Mouse (Mus musculus) stomach, embryonic 16.5 days (tissue): ENCODE data around the gene Naa25. TPM values are rescaled to one million over a fixed set of nuclear protein-coding genes. Genes with fewer than 3 reads are reported as not detected.
A peak's percentile ranks its signal among the peaks of the same experiment; 100 is the strongest.

Experiments
- ATAC-seq: fragments of 200-750 bp; cut with Nextera tagmentation; 2 replicates; pipeline ENCODE4 v1.8.0; 2017; ENCODE audit warnings: moderate number of reproducible peaks, moderate TSS enrichment; ENCODE audit not compliant: insufficient read depth, low FRiP score
- H3K27ac ChIP-seq: fragments of 300-500 bp; sonication (generic); 2 replicates; pipeline ENCODE4 v1.5.1; 2014; ENCODE audit warnings: low read length
- H3K27me3 ChIP-seq: fragments of 300-500 bp; sonication (generic); 2 replicates; pipeline ENCODE4 v1.6.1; 2014; ENCODE audit warnings: low read length, control low read depth, mixed read lengths; ENCODE audit not compliant: control insufficient read depth, insufficient read depth
- H3K36me3 ChIP-seq: fragments of 300-500 bp; sonication (generic); 2 replicates; pipeline ENCODE4 v1.6.1; 2014; ENCODE audit warnings: low read length; ENCODE audit not compliant: control insufficient read depth, insufficient read depth
- H3K4me1 ChIP-seq: fragments of 300-500 bp; sonication (generic); 2 replicates; pipeline ENCODE4 v1.6.1; 2014; ENCODE audit warnings: low read length, control low read depth, mixed read lengths; ENCODE audit not compliant: control insufficient read depth, insufficient read depth
- H3K4me2 ChIP-seq: fragments of 300-500 bp; sonication (generic); 2 replicates; pipeline ENCODE4 v1.6.1; 2014; ENCODE audit warnings: low read depth, low read length, mixed read lengths
- H3K4me3 ChIP-seq: fragments of 300-500 bp; sonication (generic); replicated peaks from 2 replicates; pipeline ENCODE4 v1.5.1; 2014; ENCODE audit warnings: mild to moderate bottlenecking, low read length
- H3K9ac ChIP-seq: fragments of 300-500 bp; sonication (generic); 2 replicates; pipeline ENCODE4 v1.6.1; 2014; ENCODE audit warnings: low read length
- H3K9me3 ChIP-seq: fragments of 300-500 bp; sonication (generic); replicated peaks from 2 replicates; pipeline ENCODE4 v1.6.1; 2016; ENCODE audit warnings: low read length, control low read depth; ENCODE audit not compliant: control insufficient read depth
- whole genome bisulfite sequencing: fragments of 180-500 bp; shearing (Covaris S2); extraction: QIAGEN DNeasy Blood & Tissue Kit; methylation state at CpG from one replicate; pipeline ENCODE4 v1.1.7; 2014; 5-methylcytosine and 5-hydroxymethylcytosine counted together
- polyA plus RNA-seq: library from polyadenylated mRNA; unstranded; fragments of >200 nt; fragmentation: Nextera tagmentation; extraction: Ambion mirVana; gene quantifications from 2 replicates; pipeline ENCODE4 v1.2.1, GENCODE M21; 2015

Naa25 gene
- polyA plus RNA-seq, 1 experiment from 2014 or later, result 43.4 TPM

DNA sequence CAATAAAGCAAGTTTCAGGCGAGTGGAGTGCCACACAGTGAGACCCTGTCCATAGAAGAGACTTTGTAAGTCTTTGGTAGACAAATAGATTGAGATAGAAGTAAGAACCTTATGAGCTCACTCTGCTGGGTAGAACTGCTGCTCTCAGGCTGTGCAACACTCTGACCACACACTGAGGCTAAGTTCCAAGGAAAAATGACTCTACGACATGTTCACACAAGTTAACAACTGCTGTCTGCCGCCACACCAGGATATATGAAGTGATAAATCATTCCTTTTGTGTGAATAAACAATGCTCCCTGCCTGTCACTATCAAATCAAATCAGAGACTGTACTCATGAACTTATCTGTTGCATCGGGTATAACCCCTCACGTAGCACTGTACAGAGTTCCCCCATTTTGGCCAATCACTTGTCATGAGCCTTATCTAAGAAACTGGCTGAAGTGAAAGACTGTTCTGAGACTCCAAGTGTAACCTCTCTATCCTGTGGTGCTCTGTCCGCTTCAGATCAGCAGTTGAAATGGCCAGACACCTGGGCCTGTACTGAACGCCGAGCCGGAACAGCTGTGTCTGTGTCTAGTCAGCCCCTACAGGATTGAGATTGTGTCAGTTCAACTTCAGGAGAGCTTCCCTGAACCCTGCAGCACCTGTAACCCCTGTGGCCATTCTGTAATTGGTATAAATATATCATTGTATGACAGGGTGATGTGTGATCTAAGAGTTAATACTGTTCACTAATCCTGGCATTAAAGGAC, 58.0 kb downstream of the Naa25 start:
- H3K27ac ChIP-seq, result peak overlapping the region; percentile 97
- no peak overlapping the region for H3K4me3 ChIP-seq
- ATAC-seq, result no peak
- H3K4me1 ChIP-seq, result peaks cover 17% of the 10 kb centered on the region
- H3K9me3 ChIP-seq, result no peaks in the 10 kb centered on the region
- H3K9ac ChIP-seq, result no peak overlapping the region
- H3K27me3 ChIP-seq, result no peaks in the 10 kb centered on the region
- no peaks in the 10 kb centered on the region for H3K36me3 ChIP-seq
- H3K4me2 ChIP-seq, result no peak overlapping the region
- 51% methylated on average over 9 of the region's 9 CpGs for WGBS

DNA sequence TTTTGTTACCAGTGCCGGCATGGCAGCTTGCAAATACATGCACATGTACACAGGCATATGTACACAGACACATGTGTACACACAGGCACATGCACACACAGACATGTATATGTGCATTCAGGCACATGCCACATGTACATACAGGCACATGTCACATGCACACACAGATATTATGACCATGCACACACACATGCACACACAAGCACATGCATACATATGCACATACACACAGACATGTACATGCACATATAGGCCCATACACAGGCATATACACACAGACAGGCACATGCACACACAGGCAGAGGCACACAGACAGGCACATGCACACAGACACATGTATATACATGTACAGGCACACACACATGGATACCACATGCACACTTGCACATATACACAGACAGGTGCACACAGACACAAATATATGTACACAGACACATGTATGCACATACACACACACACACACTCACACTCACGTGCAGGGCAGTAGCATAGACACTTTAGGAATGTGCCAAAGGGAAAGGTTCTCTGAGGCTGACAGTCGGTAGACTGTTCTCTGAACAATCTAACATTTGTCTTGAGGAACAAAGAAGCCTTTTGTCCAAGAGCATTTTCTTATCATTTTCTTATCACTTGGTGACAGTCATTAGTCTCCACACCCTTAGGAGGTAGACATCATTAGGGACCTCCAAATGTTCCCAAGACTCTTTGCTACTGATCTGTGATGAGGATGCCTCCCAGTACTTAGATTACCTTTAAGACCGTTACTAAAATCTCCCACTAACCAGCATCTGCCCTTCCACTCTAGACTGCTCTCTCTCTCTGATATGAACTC, 63.8 kb downstream of the Naa25 start:
- Histone ChIP-seq H3K9me3 (no peaks in the 10 kb centered on the region), H3K27ac (no peak overlapping the region), H3K4me1 (no peaks in the 10 kb centered on the region), H3K27me3 (no peaks in the 10 kb centered on the region), H3K4me2 (no peak overlapping the region), H3K9ac (no peak overlapping the region), H3K36me3 (no peaks in the 10 kb centered on the region), H3K4me3 (no peak overlapping the region)
- WGBS, result 49% methylated on average over 4 of the region's 4 CpGs
- no peak for ATAC-seq

GRCm38 (mm10) chr5:121462171-121462502, 64.4 kb downstream of the Naa25 start:
- WGBS, result 15% methylated on average over 1 of the region's 1 CpGs
- Histone ChIP-seq H3K9ac (no peak overlapping the region), H3K4me2 (no peak overlapping the region), H3K4me3 (no peak overlapping the region), H3K4me1 (no peaks in the 10 kb centered on the region), H3K27ac (no peak overlapping the region), H3K36me3 (no peaks in the 10 kb centered on the region), H3K9me3 (no peaks in the 10 kb centered on the region), H3K27me3 (no peaks in the 10 kb centered on the region)
- no peak for ATAC-seq

DNA sequence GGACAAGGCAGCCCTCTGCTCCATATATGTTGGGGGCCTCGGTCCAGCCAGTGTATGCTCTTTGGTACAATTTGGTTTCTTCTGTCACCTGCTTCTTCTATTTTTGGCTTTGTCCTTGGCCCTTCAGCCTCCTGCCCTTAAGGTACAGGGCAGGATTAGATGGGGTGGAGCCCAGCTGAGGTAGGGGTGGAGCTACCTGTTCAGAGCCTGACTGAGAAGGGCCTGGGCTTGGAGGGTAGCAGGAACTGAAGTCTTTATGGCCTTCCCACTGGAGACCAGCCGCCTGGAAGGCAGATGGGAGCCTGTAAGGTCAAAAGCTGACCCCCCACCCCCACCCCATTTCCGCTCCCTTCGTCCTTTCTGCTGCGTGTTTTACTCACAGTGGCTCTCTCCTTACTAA, 65.2 kb downstream of the Naa25 start:
- Histone ChIP-seq H3K27ac (no peak overlapping the region), H3K36me3 (no peaks in the 10 kb centered on the region), H3K4me3 (no peak overlapping the region), H3K9ac (no peak overlapping the region), H3K4me1 (no peaks in the 10 kb centered on the region), H3K4me2 (no peak overlapping the region), H3K27me3 (no peaks in the 10 kb centered on the region), H3K9me3 (no peaks in the 10 kb centered on the region)
- WGBS, result 50% methylated on average over 5 of the region's 5 CpGs
- peak; percentile 76; the same call in 1 of the 2 replicates for ATAC-seq

DNA sequence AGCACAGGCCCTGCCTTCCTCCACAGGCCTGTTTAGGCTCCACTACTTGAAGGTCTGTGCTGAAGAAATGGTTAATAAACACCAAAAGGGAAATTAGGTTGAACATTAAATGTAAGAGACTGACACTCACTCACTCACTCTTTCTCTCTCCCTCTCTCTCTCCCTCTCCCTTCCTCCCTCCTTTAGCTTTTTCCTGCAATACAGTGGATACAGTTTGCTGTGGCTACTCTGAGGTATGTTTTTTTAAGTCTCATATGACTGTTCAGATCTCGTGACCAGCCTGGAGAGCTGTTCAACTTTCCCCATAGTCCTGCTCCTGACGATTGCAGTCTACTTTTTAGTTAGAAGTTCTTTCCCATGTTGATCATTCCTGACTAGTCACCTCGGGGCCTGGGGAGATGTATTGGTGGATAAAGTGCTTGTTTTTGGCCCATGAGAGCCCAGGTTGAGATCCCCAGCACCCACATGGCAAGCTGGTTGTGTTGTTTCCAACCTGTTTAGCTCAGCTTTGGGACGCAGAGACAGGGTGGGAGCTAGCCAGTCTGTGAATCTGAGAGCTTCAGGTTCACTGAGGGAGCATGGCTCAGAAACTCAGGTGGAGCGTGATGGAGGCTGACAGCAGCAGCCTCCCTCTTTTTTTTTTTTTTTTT, 66.0 kb downstream of the Naa25 start:
- Histone ChIP-seq H3K4me1 (no peaks in the 10 kb centered on the region), H3K27ac (no peak overlapping the region), H3K4me3 (no peak overlapping the region), H3K9ac (no peak overlapping the region), H3K9me3 (no peaks in the 10 kb centered on the region), H3K36me3 (no peaks in the 10 kb centered on the region), H3K4me2 (no peak overlapping the region), H3K27me3 (no peaks in the 10 kb centered on the region)
- WGBS, result 68% methylated on average over 5 of the region's 5 CpGs
- ATAC-seq, result no peak

GRCm38 (mm10) chr5:121469566-121469965, 71.8 kb downstream of the Naa25 start:
- peaks cover 13% of the 10 kb centered on the region for H3K4me1 ChIP-seq
- ATAC-seq, result peak; percentile 51; the same call in 1 of the 2 replicates
- 6% methylated on average over 3 of the region's 3 CpGs for WGBS
- no peak overlapping the region; the same call in 1 of the 2 replicates for H3K9ac ChIP-seq
- H3K4me3 ChIP-seq, result no peak overlapping the region
- no peaks in the 10 kb centered on the region for H3K9me3 ChIP-seq
- H3K36me3 ChIP-seq, result no peaks in the 10 kb centered on the region
- peak overlapping the region; percentile 47 for H3K27ac ChIP-seq
- no peak overlapping the region for H3K4me2 ChIP-seq
- H3K27me3 ChIP-seq, result no peaks in the 10 kb centered on the region

- H3K4me2 ChIP-seq, result no peak overlapping the region
- H3K9ac ChIP-seq, result no peak overlapping the region
- no peaks in the 10 kb centered on the region for H3K36me3 ChIP-seq
- no peaks in the 10 kb centered on the region for H3K27me3 ChIP-seq
- no peak overlapping the region for H3K4me3 ChIP-seq
- ATAC-seq, result no peak
- 90% methylated on average over 2 of the region's 2 CpGs for WGBS
- peaks cover 15% of the 10 kb centered on the region for H3K4me1 ChIP-seq
- H3K27ac ChIP-seq, result no peak overlapping the region
- no peaks in the 10 kb centered on the region for H3K9me3 ChIP-seq
Observed at GRCm38 (mm10) chr5:121472411-121472810, 74.7 kb downstream of the Naa25 start.

- no peaks in the 10 kb centered on the region for H3K9me3 ChIP-seq
- H3K4me1 ChIP-seq, result peaks cover 11% of the 10 kb centered on the region
- no peaks in the 10 kb centered on the region for H3K27me3 ChIP-seq
- no peak overlapping the region for H3K4me3 ChIP-seq
- H3K4me2 ChIP-seq, result no peak overlapping the region
- 49% methylated on average over 7 of the region's 7 CpGs for WGBS
- H3K36me3 ChIP-seq, result no peaks in the 10 kb centered on the region
- ATAC-seq, result no peak
- H3K9ac ChIP-seq, result no peak overlapping the region
- no peak overlapping the region for H3K27ac ChIP-seq
Observed at GRCm38 (mm10) chr5:121474610-121475009, 76.9 kb downstream of the Naa25 start.

DNA sequence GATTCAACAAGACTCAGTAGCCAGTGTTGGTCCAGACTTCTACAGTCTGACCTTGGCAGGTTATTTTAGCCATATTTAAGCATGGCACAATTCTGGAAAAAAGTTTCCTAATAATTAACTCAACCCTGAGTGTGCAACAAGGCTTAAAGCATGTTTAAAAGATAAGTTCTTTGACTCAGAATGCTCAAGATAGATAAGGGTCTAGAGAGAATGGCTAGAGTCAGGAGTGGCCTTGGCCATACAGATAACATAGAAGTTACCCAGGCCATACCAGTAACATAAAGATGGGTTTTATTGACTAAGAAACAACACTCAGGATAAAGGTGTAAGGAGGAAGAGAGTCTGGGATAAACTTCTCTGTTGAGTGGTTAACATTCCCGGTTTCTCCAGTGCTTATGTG, 78.3 kb downstream of the Naa25 start:
- Histone ChIP-seq H3K36me3 (no peaks in the 10 kb centered on the region), H3K27ac (peak overlapping the region; percentile 51), H3K27me3 (no peaks in the 10 kb centered on the region), H3K9ac (no peak overlapping the region), H3K4me1 (0 out of 2 replicates have a peak, but pooled peaks cover 4% of the 10 kb centered on the region), H3K4me3 (no peak overlapping the region), H3K9me3 (no peaks in the 10 kb centered on the region), H3K4me2 (no peak overlapping the region)
- WGBS, result 50% methylated on average over 1 of the region's 1 CpGs
- peak; percentile 43; the same call in 1 of the 2 replicates for ATAC-seq
